Mouse (Mus musculus): Measurements from ENCODE around the gene Gm379. TPM values are rescaled to one million over a fixed set of nuclear protein-coding genes. Genes with fewer than 3 reads are reported as not detected.

The Gm379 gene
- total RNA-seq (2021) = under 1 TPM in 1 of 2 experiments, not detected in 1; 0.37 TPM
- long read RNA-seq, experiment 1 = 0 reads
- long read RNA-seq, experiment 2 = 0 reads

DNA sequence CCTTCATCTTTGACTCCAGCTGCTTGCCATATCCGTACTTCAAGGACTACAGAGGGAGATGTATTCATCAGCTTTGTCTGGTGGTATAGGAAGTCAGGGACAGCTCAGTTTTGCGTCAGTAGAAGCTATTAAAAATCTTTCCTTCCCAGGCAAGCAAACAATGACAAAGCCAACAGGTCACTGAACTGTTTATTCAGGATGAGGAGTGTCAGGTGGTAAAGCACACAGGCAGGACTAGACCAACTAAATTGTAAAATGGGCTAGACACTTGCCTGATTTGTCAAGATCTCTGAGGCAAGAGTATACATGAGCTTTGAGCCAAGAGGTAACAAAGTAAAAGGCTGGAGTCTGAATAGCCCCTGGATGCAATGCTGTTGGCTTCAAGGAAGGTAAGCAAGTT is at the start of gene Gm379:
Gm379 (minus strand) TSS at position 7 of the 400 bp plus-strand sequence.
- DNase-seq (ENCODE audit: low spot score in 2 of 2) = no peak

- DNase-seq (ENCODE audit: low spot score in 2 of 2) = no peak
Observed at GRCm38 (mm10) chrX:108704312-108704711, 39.6 kb upstream of the Gm379 start.

GRCm38 (mm10) chrX:108668868-108669267 is 4.2 kb upstream of the Gm379 start:
- no peak for DNase-seq (ENCODE audit: low spot score in 2 of 2)

GRCm38 (mm10) chrX:108621991-108622390 is 42.7 kb downstream of the Gm379 start:
- no peak for DNase-seq (ENCODE audit: low spot score in 2 of 2)

- DNase-seq (ENCODE audit: low spot score in 2 of 2) = no peak
Observed at GRCm38 (mm10) chrX:108620886-108621285, 43.8 kb downstream of the Gm379 start.

Other genes starting within 250 kb of the Gm379 start
- 10 to 100 TPM; 14.2 to 14.8 TPM for gene Brwd3, start 169.5 kb upstream of the Gm379 start, total RNA-seq (2021)